Mouse (Mus musculus) Muller cell, postnatal 12 days (primary cell): Measurements from ENCODE around the gene Bcar3.
"Not testable (repeated sequence)": the region's sequence is repeated elsewhere in the genome, so short reads cannot be mapped to it uniquely, and the experiment has no call there.

Source experiments
- DNase-seq: peaks from one replicate; pipeline ENCODE4 v3.0.0-alpha.2; 2015; ENCODE audit errors: inconsistent ontology term

Bcar3 gene

DNA sequence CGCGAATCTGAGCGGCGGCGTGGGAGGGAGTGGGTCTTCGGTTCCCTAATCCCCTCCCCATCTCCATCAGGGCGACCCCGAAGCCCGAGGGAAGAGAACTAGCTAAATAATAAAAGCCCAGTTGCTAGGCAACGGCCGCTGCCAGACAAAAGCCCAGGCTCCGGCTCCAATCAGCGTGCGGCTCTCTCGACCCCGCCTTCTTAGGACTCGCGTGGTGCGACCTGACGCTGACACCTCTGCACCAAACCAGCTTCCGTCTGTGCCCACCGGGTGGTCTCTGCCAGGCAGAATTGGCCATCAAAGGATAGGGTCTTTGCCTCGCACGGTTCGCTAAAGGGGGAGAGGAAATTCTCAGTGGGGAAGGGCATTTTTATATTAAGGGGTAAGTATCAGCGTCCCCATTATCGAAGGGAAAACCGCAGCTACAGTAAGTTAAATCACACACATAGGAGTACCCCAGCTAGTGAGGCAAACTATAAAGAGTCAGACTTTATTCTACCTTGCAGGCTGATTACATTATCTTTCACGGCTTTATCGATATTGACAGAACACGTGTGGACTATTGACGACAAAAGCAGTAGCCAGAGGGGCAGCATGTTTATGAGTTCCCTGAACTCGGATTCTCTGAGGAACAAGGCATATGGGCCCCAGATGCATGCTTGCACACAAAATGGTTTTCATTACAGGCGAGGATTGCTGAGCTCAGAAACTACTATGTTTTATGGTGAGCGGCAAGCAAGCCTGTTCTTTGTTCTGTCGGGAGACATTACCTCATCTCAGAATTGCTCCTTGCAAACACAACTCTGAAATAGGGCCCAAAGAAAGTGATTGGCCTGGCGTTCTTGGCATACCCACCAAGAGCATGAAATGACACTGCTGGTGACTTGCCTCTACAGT, at the start of gene Bcar3:
Gene Bcar3 (plus strand): TSS at position 183 of the 897 bp plus-strand sequence.
- DNase-seq: peak; percentile 85

DNA sequence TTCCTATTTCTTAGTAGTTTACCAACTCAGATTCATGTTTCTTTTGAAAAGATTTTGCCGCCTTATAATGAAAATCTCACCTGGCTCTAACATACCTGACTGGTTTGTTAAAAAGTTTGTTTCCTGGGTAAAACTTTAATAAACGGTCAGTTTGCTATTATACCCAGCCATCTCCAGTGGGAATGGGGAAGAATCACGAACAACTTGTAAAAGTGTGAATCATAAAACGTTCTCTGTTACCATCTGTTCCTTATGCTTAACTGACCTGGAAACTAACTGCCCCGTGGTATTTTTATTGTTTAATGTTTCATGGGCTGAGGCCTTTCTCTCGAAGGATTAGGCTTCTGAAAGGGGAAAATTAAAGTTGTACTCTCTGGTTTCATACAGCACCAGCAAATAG, 49.2 kb upstream of the Bcar3 start:
- no peak for DNase-seq

DNA sequence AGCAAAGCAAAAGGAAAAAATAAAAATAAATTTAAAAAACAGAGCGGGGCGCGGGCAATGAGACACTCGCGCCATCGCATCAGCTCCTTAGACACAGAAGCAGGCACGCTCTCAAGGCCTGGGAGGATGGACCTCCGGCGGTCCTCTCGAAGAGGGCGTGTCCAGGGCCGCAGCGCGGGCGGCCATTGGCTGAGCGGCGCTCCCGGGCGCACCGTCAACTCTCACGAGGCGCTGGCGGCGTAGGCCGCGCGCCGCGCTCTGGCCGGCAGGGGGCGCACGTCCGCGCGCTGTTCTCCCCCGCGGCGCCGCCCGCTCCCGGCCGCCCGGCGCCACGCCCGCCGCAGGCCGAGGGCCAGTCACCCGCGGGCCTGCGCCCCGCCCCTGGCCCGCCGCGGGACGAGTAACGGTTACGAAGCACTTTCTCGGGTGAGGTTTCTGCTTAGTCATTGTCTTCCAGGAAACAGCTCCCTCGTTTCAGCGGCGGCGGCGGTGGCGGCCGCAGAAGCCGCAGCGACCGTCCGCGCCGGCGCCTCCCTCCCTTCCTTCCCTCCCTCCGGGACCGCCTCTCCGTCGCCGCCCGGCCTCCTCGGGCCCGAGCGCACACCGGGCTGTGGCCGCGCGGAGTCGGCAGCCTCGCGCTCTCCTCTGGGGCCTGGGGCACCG, 48.6 kb upstream of the Bcar3 start, which contains the start of gene Gclm:
Gene Gclm (plus strand): TSS at position 343 of the 663 bp plus-strand sequence.
- DNase-seq: peak; percentile 96

DNA sequence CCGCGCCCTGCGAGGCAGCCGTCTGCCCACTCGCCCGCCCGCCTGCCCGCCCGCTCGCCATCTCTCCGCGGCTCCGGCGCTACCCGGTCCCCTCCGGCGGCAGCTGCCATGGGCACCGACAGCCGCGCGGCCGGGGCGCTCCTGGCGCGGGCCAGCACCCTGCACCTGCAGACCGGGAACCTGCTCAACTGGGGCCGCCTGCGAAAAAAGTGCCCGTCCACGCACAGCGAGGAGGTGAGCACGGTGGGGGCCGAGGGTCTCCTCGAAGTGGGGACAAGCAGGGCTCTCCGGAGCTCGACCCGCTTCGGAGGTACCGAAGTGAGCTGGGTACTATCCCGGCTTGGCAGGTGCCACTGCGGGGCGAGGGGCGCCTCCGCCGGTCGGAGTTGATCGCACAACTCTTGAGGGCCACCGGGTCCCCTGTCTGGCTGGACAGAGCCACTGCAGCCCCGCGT, 48.0 kb upstream of the Bcar3 start:
- peak; percentile 77 for DNase-seq

DNA sequence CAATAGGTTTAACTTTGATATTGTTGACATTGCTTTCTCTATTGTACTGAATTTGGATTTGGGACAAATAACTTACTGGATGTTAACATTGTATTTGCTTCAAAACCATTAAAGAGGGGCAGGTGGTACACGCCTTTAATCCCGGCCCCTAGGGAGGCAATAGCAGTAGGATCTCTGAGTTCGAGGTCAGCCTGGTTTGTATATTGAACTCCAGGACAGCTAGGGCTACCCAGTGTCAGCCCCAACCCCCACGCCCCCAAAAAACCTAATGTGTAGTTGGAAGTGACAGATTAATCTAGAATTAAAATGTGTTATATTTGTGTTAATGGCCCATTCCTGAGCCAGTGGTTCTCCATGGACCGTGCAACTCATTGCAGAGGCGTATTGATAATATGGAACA, 47.5 kb upstream of the Bcar3 start:
- DNase-seq: no peak

DNA sequence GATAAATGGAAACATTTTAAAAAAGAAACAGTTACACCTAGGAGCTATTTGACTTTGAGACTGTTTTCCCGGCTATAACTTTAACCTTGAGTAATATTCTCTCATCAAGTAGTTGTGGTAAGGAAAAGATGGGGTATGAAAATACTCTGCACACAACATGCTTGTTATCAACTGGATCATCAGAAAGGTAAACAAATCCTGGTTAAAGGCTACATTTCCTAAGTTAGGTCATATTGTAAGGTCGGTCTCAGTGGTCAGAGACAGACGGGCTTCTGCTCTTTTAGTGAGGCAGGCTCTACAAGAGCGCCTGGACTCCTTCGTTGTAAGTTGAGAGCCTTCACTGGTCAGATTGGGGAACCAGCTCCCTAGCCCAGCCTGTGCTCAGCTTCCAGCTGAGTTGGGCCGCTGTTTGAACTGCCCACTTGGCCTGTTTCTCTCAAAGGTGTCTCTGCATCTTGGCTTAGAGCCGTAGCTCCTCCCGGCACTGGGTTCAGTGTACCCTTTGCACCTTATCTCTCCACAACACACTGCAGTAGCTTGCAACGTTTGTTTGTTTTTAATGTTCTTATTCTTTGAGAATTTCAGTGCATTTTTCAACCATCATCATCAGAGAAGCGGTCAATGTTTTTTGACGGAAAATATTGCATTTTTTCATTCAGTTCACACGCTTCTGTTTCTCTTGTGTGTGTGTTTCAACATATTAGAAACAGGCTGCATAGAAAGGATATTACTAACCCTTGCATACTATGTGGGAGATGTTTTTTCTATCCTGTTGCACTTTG, 46.8 kb upstream of the Bcar3 start:
- no peak for DNase-seq

DNA sequence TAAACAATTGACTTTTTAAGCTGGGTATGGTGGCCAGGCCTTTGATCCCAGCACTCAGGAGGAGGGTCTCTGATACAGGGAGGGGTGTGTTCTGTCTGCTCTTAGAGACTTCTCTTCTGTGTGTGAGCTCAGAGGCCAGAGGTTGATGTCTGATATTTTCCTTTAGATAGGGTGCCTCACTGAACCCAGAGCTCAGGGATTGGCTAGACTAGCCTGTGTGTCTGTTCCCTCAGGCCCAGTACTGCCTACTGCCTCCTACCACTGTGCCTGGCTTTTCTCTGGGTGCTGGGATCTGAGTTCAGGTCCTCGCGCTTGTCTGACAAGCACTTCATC, 46.2 kb upstream of the Bcar3 start:
- no peak for DNase-seq

DNA sequence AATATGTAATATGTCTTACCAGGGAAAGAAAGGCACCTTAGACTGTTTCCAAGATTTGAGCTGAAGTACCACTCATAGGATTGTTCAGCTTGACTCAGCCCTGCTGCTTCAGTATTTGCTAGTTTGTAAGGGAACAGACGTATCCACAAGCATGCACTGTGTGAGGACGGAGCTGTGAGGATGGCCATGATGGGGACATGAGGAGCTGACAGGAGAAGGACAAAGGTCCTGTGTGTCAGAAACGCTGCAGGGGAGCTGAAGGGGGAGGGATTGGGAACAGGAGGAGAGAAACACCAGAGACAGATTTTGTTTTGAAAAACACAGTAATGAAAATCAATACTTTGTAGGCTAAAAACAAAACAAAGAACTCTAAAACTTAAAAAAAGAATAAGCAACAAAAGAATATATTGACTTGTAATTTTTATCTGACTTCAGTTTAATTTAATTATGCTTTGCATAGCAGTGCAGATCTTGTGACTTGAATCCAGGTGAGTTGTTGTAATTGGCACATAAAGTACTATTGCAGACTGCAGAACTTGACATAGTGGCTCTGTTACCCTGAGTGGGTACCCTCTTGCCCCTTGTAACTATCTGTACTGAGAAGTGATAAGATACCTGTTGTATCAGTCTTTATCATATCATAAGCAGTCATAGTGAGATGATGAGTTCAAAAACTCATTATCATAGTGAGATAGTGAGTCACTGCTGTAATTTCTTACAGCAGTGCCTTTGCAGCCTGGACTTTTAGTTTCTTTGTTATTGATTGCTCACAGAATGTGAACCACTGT, 41.3 kb upstream of the Bcar3 start:
- no peak for DNase-seq

DNA sequence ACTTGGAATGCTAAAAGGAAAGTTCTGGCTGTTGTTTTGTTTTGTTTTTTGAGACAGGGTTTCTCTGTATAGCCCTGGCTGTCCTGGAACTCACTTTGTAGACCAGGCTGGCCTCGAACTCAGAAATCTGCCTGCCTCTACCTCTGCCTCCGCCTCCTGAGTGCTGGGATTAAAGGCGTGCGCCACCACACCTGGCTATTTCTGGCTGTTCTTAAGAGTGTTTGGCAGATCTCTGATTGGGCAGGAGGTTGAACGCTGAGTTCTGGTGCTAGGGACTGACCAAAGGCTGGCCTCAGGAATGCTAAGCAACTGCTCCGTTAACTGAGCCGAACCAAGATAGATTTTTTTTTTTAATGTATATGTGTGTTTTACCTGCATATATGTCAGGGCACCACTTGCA, 39.9 kb upstream of the Bcar3 start:
- not testable (repeated sequence) for DNase-seq

DNA sequence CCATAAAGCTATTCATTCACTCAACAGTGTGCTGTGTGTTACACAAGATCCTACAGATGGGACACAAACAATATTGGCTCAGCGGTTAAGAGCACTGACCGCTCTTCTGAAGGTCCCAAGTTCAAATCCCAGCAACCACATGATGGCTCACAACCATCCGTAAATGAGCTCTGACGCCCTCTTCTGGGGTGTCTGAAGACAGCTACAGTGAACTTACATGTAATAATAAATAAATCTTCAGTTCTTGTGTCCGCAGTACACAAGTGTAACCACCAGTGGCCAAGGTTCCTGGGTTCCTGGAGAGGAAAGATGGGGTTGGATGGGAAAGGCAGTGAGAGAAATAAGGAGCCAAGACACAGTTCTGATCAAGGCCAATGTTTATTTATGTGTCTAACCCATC, 23.9 kb upstream of the Bcar3 start:
- no peak for DNase-seq

DNA sequence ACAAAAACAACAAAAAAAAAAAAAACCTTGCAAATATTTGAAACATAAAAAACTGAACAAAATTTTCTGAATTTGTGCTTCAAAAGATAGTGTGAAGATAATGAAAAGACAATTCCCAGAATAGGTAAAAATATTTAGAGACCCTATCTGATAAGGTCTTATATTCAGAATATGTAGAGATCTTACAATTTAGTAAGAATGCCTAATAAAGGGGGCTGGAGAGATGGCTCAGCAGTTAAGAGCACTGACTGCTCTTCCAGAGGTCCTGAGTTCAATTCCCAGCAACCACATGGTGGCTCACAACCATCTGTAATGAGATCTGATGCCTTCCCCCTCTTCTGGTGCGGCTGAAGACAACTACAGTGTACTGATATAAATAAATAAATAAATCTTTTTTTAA, 21.4 kb upstream of the Bcar3 start:
- not testable (repeated sequence) for DNase-seq

DNA sequence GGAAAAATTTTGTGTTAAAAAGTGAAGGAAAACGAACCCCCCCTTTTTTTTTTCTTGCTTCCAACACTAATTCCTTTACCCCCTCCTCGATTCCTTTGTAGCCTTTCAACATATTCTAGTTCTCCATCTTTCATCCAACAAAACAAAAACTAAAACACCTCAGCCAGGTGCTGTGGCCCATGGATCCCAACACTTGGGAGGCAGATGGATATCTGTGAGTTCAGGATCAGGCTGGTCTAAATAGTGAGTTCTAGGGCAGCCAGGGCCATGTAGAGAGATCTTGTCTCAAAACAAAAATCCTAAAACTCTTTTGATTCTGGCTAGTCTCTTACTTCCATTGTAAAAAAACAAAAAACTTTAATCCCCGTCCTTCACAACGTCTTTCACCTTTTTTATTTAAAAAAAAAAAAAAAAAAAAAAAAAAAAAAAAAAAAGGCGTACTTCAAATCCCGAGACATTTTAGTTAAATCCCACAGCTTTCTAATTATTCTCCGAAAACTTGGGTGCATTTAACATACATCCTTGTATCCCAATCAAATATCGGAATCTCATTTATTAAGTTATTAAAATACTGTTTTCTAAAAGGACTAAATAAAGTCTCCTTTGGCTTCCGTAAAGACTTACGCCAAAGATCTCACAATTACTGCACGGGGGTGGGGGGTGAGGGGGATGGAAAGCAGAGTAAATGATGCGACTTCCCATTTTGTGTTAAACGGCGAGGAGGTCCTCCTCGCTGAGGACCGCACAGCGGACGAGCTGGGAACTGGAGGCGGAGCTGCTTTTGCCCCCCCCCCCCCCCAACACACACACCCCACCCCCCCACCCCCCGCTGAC, 20.3 kb upstream of the Bcar3 start:
- DNase-seq: no peak

DNA sequence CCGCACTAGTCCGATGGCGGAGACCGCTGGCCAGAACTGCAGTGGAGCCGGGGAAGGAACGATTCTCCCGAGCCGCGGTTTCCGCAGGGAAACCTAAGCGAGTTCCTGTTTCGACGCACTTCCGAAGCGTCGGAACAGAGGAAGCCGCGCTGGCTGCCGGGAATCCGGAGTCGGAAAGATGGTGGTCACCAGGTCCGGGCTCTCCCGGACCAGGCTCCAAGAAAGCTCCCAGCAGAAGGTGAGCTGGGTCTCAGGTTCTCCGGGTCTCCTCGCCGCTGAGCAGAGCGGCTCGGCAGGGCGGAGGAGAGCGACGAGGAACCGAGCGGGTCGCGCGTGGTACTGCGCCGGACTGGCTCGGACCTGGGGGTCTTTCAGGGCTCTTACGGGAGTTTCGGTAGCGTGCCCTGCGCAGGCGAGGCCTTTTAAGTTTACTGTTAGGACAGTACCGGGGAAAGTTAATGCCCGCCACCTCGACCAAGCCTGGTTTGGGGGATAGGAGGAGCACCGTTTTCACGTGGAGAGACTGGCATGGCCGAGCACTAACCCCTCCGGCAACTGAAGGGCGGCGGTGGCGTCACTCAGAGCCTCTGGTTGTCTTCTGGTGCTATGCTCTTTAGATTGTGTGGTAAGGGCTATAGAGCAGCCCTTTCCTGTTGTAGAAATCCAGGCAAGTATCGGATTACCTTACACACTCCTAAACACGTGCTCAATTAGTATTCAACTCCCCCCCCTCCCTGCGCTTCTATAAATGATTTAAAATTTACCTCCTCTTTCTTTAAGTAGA, 19.5 kb upstream of the Bcar3 start, which contains the start of gene Dnttip2:
Gene Dnttip2 (plus strand): TSS at position 148 of the 784 bp plus-strand sequence.
- peak; percentile 95 for DNase-seq

DNA sequence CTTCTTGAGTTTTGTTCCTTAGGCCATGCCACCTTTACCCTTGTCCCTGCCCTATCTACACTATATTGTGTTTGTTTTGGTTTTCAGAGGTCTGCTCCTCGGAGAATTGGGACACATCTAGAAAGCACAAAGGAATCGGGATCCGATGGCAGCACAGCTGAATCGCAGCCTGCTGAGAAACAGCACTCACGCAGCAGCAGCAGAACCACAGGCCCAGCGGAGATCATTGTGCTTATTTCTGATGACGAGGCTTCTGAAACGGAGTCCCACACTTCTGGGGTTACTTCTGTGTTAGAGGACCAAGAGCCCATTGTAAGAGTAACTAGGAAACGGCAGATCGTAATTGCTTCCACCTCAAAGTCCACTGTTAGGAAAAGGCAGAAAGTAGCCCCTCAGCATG, 18.8 kb upstream of the Bcar3 start:
- no peak for DNase-seq

DNA sequence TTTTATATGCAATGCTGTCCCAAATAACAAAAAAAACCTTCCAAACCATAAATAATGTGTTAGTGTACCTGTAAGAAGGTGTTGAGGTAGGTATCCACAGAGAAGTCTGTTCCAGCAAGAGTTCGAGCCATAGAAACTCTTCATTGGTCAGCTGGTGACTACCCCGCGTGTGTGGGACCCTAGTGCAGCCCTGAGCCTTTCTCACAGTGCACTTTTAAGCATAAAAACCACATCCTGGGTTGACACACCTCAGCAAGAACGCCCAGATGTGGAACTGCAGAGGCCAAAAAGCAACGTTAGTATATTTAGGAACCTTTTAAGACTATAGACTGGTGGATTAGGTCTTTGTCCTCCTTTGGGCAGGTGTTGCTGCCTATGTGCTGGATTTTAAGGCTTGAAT, 6.7 kb upstream of the Bcar3 start:
- DNase-seq: no peak

DNA sequence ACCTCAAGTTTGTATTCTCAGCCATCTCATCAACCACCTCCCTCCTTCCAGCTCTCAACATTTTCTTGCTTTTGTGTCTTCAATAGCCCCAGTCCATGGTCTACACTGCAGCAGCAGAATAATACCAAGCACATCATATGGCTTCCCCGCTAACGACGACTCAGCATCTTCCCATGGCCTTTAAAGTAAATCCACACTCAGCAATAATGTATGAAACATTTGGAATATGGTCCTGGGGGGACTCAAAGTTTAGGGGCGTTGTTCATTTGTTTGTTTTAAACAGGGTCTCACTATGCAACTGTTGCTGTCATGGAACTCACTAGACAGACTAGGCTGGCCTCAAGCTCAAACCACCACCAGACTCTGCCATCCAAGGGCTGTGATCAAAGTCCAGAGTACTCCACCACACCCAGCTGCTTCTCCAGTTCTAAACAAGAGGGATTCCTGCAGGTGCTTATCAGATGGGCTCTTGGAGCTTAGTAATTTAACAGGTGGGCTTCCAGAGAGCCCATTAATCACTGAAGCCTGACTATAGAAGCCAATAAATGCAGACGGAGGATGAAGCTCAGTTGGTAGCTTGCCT, 5.2 kb upstream of the Bcar3 start:
- DNase-seq: no peak

DNA sequence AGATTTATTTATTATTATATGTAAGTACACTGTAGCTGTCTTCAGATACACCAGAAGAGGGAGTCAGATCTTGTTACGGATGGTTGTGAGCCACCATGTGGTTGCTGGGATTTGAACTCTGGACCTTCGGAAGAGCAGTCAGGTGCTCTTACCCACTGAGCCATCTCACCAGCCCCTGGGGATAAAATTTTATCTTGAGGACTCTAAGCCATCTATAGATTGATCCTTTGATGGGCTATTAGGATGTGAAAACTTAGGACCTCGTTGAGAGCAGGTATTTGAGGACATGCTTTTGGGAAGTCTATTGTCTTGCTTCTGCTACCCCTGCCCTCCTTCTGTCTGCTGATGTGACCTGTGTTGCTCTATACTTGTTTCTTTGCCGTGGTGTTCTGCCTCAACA, 4.6 kb upstream of the Bcar3 start:
- DNase-seq: not testable (repeated sequence)

DNA sequence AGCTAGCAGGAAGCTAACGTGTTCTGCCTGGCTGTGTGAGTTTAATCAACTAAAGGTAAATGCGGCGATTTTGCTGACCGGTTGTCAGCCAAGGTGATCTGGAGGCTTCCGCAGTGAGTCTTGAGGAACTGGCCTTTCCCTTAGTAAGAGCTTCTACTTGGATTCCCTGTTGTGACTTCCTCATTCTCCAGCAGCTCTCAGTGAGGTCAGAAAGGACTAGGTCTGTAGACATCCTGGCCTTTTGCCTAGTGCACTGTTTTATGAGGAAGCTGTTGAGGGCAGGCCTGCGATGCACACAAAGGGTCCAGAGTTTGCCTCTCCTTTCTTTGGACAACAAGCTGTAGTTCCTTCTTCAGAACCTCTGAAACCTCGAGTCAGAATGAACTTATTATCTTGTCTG, 3.2 kb upstream of the Bcar3 start:
- peak; percentile 37 for DNase-seq

DNA sequence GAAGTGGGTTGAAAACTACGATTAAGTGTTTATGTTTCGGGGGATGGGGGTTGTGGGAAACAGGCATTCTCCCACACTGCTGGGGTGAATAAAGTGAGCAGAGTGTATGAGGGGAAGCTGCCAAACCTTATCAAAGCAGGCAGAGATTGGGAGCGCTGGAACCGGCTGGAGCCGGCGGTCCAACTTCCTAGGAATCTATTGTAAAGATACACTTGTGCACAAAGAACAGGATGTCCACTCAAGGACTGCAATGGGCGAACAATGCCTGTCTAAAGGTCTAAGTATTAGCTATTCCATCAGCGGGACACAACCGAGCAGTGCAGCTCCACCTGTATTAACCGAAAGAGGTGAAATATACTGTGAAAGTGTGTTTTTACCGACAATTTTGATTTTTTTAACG, 2.1 kb upstream of the Bcar3 start:
- DNase-seq: peak; percentile 32
